Mouse (Mus musculus): ENCODE results near the gene Dnal1.
A peak's percentile ranks its signal among the peaks of the same experiment; 100 is the strongest.

The Dnal1 gene

GRCm38 (mm10) chr12:84161616-84162433, 47.7 kb downstream of the Dnal1 start:
- no peak for DNase-seq (ENCODE audit: low spot score)

GRCm38 (mm10) chr12:84163133-84163532, 49.0 kb downstream of the Dnal1 start:
- DNase-seq (ENCODE audit: low spot score): peak; percentile 69

- no peak for DNase-seq (ENCODE audit: low spot score)
Measured at GRCm38 (mm10) chr12:84163586-84164110, 49.5 kb downstream of the Dnal1 start.

- DNase-seq (ENCODE audit: low spot score): peak; percentile 71
Measured at GRCm38 (mm10) chr12:84165631-84166373, 51.6 kb downstream of the Dnal1 start.

- DNase-seq (ENCODE audit: low spot score): no peak
Measured at GRCm38 (mm10) chr12:84170610-84171009, 56.4 kb downstream of the Dnal1 start.

- DNase-seq (ENCODE audit: low spot score): no peak
Measured at GRCm38 (mm10) chr12:84172216-84172615, 58.0 kb downstream of the Dnal1 start.

- no peak for DNase-seq (ENCODE audit: low spot score)
Measured at GRCm38 (mm10) chr12:84172862-84173261, 58.7 kb downstream of the Dnal1 start.

- DNase-seq (ENCODE audit: low spot score): no peak
Measured at GRCm38 (mm10) chr12:84173309-84173915, 59.2 kb downstream of the Dnal1 start.

GRCm38 (mm10) chr12:84174190-84174811, 60.1 kb downstream of the Dnal1 start:
- peak; percentile 59 for DNase-seq (ENCODE audit: low spot score)

- peak; percentile 93 for DNase-seq (ENCODE audit: low spot score)
Measured at GRCm38 (mm10) chr12:84174871-84175270, 60.7 kb downstream of the Dnal1 start.

- peak; percentile 95 for DNase-seq (ENCODE audit: low spot score)
Measured at GRCm38 (mm10) chr12:84175659-84176061, 61.5 kb downstream of the Dnal1 start.

- DNase-seq (ENCODE audit: low spot score): no peak
Measured at GRCm38 (mm10) chr12:84176126-84176769, 62.1 kb downstream of the Dnal1 start.

- no peak for DNase-seq (ENCODE audit: low spot score)
Measured at GRCm38 (mm10) chr12:84176886-84177765, 63.0 kb downstream of the Dnal1 start.

GRCm38 (mm10) chr12:84178052-84178451, 63.9 kb downstream of the Dnal1 start:
- no peak for DNase-seq (ENCODE audit: low spot score)

GRCm38 (mm10) chr12:84178652-84179445, 64.7 kb downstream of the Dnal1 start:
- DNase-seq (ENCODE audit: low spot score): no peak

GRCm38 (mm10) chr12:84180090-84180489, 65.9 kb downstream of the Dnal1 start:
- no peak for DNase-seq (ENCODE audit: low spot score)

GRCm38 (mm10) chr12:84180701-84181435, 66.7 kb downstream of the Dnal1 start:
- DNase-seq (ENCODE audit: low spot score): peak; percentile 88

GRCm38 (mm10) chr12:84181999-84182398, 67.8 kb downstream of the Dnal1 start:
- no peak for DNase-seq (ENCODE audit: low spot score)

- DNase-seq (ENCODE audit: low spot score): no peak
Measured at GRCm38 (mm10) chr12:84184979-84185378, 70.8 kb downstream of the Dnal1 start.
